Mouse (Mus musculus) retina, postnatal 7 days (tissue): ENCODE data around the gene Gm20388.
A peak's percentile ranks its signal among the peaks of the same experiment; 100 is the strongest.
"Not testable (repeated sequence)": the region's sequence is repeated elsewhere in the genome, so short reads cannot be mapped to it uniquely, and the experiment has no call there.

Experiments
- DNase-seq: peaks from one replicate; pipeline ENCODE4 v3.0.0-alpha.2; 2012; ENCODE audit warnings: low read depth, low spot score

Gene Gm20388

GRCm38 (mm10) chr8:123213118-123213772, 3302.6 kb downstream of the Gm20388 start:
- DNase-seq = no peak

- no peak for DNase-seq
These were observed 3304.8 kb downstream of the Gm20388 start for GRCm38 (mm10) chr8:123215430-123215829.

DNA sequence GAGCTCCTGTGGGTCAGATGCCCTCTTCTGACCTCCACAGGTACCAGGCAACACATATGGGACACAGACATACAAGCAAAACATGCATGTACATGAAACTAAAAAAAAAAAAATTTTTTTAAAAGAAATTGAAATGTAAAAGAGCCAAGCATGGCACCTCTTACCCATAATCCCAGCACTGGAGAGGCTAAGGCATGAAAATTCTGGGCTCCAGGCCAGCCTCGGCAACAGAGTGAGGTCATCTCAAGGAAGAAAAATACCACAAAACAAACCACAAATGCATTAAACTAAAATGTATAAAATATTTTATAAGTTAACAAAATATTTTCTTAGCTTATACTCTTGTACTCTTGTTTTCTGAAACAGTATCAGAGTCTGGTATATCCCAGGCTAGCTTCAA, 3310.3 kb downstream of the Gm20388 start:
- no peak for DNase-seq

- peak; percentile 93 for DNase-seq
These were observed 3313.9 kb downstream of the Gm20388 start, which contains the start of gene Cdk10 for GRCm38 (mm10) chr8:123224278-123225266. Cdk10 (plus strand) TSS chr8:123224842.

- no peak for DNase-seq
These were observed 3317.8 kb downstream of the Gm20388 start for GRCm38 (mm10) chr8:123228416-123228815.

DNA sequence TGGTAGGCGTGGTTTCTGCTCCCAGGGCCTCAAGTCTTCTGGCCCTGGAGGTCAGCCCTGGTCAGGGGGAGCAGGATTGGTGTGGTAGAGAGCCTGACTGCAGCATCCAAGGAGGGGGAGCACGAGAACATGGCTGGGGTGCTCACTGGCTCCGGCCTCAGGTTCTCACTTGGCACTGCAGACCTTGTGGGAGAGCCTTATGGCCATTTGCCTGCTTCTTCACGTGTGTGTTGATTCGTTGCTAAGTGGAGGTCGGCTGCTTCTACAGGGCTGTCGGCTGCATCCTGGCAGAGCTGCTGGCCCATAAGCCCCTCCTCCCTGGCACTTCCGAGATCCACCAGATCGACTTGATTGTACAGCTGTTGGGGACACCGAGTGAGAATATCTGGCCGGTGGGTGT, 3319.7 kb downstream of the Gm20388 start:
- DNase-seq = not testable (repeated sequence)

- DNase-seq = peak; percentile 58
These were observed 3321.1 kb downstream of the Gm20388 start for GRCm38 (mm10) chr8:123231742-123232141.

- DNase-seq = no peak
These were observed 3321.9 kb downstream of the Gm20388 start for GRCm38 (mm10) chr8:123232553-123232952.

DNA sequence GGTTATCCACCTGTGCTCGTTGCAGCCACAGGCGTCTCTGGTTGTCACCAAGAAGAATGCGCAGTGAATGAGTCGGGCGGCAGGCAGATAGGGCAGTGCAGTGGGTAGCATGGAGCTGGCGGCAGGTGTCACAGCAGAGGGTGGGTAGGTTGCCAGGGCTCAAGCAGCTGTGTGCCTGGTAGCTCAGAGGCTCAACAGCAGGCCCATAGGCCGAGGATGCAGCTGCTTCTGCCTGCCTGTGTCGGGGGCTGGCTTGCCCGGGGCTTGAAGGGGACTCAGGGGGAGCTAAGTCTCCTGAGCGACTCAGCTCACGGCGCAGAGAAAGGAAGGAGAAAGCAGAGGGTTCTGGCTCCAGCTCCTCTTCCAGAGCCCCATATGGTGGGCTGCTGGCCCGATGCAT, 3322.7 kb downstream of the Gm20388 start:
- DNase-seq = no peak

DNA sequence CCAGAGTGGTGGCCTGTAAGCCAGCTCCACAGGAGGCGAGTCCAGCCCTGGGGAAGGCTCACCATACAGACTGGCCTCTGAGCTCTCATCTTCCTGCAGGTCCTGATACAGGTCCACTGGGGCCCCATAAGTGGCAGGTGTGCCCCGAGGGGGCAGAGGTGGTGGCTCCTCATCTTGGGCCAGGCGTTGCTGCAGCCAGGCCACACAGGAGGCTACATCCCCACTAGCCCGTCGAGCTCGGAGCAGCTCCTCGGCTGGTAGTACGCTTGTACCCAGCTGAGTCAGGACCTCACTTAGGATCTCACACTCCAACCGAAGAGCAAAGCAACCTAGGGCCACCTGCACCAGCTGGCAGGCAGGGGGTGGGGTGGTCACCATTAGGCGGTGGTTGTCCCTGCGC, 3323.1 kb downstream of the Gm20388 start:
- no peak for DNase-seq

- DNase-seq = no peak
These were observed 3324.4 kb downstream of the Gm20388 start for GRCm38 (mm10) chr8:123234918-123235519.

- DNase-seq = peak; percentile 61
These were observed 3325.2 kb downstream of the Gm20388 start, which contains the start of gene Spata2l for GRCm38 (mm10) chr8:123235520-123236497. Spata2l (minus strand) TSS chr8:123236233.

- no peak for DNase-seq
These were observed 3328.8 kb downstream of the Gm20388 start for GRCm38 (mm10) chr8:123239398-123239797.

DNA sequence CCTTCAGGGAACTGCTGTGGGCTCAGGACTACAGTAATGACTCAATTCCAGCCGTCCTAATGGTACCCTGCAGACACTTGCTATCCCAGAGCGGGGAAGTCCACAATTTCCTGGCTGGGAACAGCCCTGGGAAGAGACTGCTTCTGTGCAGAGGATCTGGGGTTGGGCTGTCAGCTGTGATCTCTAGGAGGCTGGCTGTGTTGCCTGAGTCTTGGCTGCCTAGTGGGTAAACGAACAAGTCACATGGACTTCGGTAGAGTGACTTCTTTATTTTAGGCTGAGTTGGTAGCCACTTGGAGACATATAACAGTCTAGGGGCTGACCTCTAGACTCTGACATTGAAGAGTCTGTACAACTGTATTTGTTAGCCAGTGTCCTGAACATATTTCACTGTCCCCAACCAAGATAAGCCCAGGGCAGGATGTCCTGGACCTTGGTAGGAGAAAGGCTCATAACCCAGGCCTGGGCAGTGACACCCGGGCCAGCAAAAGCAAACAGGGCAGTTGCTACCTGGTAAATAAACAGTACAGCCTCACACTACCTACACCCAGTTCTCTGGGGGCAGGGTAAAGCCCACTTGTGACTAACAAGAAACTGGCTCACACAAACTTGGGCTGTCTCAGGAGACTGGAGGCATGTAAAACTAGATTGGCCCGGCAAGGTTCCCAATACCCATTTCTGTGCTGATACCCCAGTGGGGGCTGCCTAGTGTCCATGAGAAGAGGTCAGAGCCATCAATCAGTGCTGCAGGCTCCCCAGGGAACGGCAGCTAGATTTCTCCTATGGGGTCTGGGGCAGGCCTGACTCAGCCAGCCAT, 3331.7 kb downstream of the Gm20388 start:
- DNase-seq = no peak

- DNase-seq = no peak
These were observed 3332.4 kb downstream of the Gm20388 start for GRCm38 (mm10) chr8:123243053-123243452.

DNA sequence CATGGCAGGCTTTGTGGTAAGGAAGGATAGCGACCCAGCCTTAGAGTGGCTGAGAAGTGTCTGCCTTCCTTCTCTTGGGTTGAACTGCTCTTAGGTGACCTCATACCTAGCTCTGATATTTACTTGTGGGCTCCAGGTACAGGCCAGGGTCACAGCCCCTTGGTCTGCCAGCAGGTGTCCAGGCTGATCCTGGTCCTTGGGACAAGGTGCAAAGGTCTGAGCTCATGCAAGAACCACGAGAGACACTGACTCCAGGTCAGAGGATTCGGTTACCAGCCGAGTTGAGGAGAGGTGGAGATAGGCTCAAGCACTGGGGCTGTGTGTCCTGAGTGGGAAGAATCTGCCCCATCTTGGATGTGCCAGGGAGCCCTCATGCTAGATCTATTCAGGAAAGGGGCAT, 3333.7 kb downstream of the Gm20388 start:
- no peak for DNase-seq

GRCm38 (mm10) chr8:123245543-123245942, 3334.9 kb downstream of the Gm20388 start:
- DNase-seq = no peak

- DNase-seq = no peak
These were observed 3337.1 kb downstream of the Gm20388 start for GRCm38 (mm10) chr8:123247748-123248147.

DNA sequence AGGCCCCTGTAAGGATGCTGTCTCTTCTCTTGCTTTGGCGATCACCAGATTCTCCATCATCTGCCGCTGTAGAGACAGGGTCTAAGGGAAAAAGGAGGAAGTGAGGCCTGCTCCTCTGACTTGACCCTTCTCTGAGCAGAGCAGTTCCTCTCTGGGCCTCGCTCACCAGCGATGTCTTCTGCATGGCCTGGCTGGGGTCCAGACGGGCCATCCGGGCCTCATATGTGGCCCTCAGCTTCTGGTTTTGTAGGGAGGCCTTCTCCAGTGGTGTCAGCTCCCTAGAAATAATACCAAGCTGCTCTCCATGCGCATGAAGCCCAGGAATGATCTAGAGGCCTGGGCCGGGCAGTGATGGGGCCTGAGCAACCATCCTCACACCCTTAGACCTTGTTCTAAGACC, 3338.0 kb downstream of the Gm20388 start:
- DNase-seq = no peak

DNA sequence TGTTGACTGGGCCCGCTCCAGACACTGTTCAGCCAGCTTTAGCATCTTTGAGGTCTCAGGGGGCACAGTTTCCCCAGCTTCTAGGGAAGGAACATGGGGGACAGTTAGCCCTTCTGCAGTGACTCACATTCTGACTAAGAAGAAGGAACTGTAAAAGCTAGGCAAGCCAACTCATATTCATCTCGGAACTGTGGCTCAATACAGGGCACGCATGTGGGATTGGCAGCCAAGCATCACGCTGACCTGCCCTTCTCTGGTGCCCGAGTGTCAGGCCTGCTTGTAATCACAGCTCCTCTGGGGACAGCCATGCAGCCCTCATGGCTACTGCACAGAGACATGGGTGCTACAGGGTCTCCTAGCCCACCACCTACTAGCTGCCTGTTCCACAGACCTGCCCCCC, 3340.3 kb downstream of the Gm20388 start:
- no peak for DNase-seq
